Mouse (Mus musculus) MN1 (cell line): ENCODE results near the gene Pou1f1.

Experiments
- DNase-seq: peaks from one replicate; pipeline ENCODE4 v3.0.0-alpha.2; 2016; ENCODE audit warnings: low spot score

Pou1f1 gene

DNA sequence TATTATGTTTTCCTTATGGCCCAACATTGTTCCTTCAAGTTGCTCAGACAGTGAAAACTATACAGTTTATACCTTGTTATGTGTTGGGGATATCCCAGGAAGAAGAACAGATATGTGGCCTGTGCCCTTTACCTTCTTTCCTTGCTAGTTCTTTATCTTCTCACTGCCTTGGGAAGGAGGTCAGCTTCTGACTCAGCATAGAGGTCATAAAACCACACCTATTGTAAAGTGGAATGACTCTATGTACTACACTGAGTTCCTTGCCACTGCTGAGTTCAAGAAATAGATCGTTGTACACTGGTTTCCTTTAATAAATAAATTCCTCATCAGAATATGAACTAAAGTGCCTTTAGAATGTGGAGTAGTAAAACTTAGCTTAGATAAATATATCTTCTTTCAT lies 44.6 kb downstream of the Pou1f1 start:
- no peak for DNase-seq

DNA sequence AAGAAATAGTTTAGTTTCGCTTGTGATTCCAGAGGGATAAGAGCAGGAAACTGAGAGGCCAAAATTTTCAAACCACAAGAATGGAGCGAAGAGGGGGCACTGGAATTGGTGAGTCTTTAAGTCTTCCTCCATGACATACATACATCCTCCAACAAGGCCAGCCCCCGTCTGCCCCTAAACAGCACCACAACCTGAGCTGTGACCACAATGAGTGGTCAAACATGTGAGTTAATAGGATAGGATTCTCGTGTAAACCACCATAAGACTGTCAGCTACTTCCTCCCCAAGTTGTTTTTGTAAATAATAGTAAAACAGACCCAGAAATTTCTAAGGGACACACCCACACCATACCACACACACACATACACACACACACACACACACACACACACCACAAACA lies 48.5 kb downstream of the Pou1f1 start:
- DNase-seq = no peak

DNA sequence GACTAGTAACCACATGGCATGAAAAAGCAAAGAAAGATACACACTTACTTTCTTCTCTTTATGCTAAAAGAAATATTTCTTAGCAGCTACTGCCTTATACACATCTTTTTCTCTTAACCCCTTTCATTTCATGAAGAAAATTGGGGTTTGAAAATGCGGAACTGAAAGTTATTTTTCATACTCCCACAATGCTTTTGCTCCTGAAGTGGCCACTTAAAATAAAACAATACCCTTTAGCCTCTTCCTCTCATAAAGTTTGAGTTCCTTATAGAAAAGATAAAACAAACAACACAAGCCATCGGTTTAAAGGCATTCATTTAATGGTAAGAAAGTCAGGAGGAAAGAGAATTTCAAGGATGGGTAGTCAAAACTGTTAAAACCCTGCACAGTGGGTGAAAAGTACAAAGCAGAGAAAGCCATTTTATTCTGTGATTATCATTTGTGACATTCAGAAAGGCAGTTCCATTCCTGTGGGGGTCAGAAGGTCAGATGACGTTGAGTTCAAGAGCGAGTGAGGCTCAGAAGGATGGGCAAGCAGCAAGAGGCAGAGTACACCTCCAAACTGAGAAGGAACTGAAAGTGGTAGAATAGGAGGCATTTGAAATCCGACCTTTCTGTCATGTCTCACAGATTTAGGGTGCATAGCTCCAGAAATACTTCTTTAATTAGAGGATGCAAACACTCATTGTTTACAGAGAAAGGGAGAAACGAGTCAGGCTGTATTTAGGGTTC lies 57.2 kb downstream of the Pou1f1 start:
- no peak for DNase-seq
